Mouse (Mus musculus): ENCODE measurements at regions not wholly inside any gene's neighbourhood (a gene's known extent, or its start where the extent isn't known, plus 50 kb on each side); places are given as distances from the start of the nearest gene placed in this dataset.

- TF ChIP-seq CTCF (IDR thresholded peaks at IDR 0.05; ENCODE audit: control insufficient read depth, insufficient read depth, insufficient replicate concordance, low read depth, low read length) (no peak), POLR2A (IDR thresholded peaks at IDR 0.05; ENCODE audit: control insufficient read depth, low read depth, low read length) (no peak)
Measured at GRCm38 (mm10) chr6:52091445-52091844, 66.7 kb downstream of the Hoxa1 start.
